Mouse (Mus musculus): ENCODE results near the gene Islr. TPM values are rescaled to one million over a fixed set of nuclear protein-coding genes. Genes with fewer than 3 reads are reported as not detected.

Islr gene
- total and polyA plus RNA-seq, 3 experiments: 0.22 TPM; not detected in 2

DNA sequence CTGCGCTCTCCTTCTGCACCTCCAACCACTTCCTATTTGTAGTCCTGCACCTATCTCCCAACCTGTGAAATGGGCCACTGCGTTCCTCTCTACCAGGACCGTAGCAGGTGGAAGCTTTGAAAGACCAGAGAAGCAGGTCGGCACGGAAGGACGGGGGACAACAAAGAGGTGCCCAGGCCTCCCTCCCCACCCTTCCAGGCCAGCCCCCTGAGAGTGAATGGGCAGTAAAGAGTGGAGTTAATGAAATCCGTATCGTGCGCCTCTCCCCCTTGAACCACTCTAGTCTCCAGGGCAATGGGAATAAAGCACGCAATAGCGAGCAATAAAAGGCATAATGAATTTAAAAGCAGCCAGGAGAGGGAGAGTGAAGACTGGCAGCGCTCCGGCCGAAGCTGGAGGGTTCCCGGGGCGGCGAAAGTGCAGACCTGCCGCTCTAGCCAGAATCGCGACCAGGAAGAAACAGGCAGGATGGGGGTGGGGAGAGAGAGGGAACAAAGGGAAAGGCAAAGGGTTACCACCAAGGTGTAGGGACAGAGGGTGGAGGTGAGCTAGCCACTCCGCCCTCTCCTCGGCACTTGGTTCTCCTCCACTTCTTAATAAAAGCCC, 90.7 kb downstream of the Islr start:
- ATAC-seq (ENCODE audit: extremely low read depth, insufficient number of reproducible peaks, low FRiP score, poor library complexity, severe bottlenecking): no peak
- H3K9me3 ChIP-seq (replicated peaks): no peaks in the 10 kb centered on the region
- peaks cover 49% of the 10 kb centered on the region for H3K27me3 ChIP-seq (ENCODE audit: insufficient read depth, low read length)
- TF ChIP-seq GATA1 (IDR thresholded peaks at IDR 0.05; ENCODE audit: borderline replicate concordance, low read length) (no peak), POLR2AphosphoS5 (IDR thresholded peaks at IDR 0.05; ENCODE audit: insufficient replicate concordance, low read depth, low read length) (no peak), TAL1 (conservative IDR thresholded peaks at IDR 0.05; ENCODE audit: low read depth, low read length) (no peak), CTCF (IDR thresholded peaks at IDR 0.05; ENCODE audit: low read depth, low read length) (no peak), GATA2 (IDR thresholded peaks at IDR 0.05; ENCODE audit: borderline replicate concordance, low read depth, low read length) (no peak)
- DNase-seq (ENCODE audit: low spot score): no peak
- no peaks in the 10 kb centered on the region for H3K36me3 ChIP-seq (replicated peaks)
- H3K4me3 ChIP-seq (ENCODE audit: low read depth, low read length): no peak overlapping the region
- H3K4me1 ChIP-seq (ENCODE audit: insufficient read depth, low read depth, low read length): no peaks in the 10 kb centered on the region

- no peaks in the 10 kb centered on the region for H3K9me3 ChIP-seq (replicated peaks)
- ATAC-seq (ENCODE audit: extremely low read depth, insufficient number of reproducible peaks, low FRiP score, poor library complexity, severe bottlenecking) (no peak), DNase-seq (ENCODE audit: low spot score) (no peak)
- no peaks in the 10 kb centered on the region for H3K36me3 ChIP-seq (replicated peaks)
- no peaks in the 10 kb centered on the region for H3K4me1 ChIP-seq (ENCODE audit: insufficient read depth, low read depth, low read length)
- H3K4me3 ChIP-seq (ENCODE audit: low read depth, low read length): no peak overlapping the region
- TF ChIP-seq GATA2 (IDR thresholded peaks at IDR 0.05; ENCODE audit: borderline replicate concordance, low read depth, low read length) (no peak), POLR2AphosphoS5 (IDR thresholded peaks at IDR 0.05; ENCODE audit: insufficient replicate concordance, low read depth, low read length) (no peak), CTCF (IDR thresholded peaks at IDR 0.05; ENCODE audit: low read depth, low read length) (no peak), GATA1 (IDR thresholded peaks at IDR 0.05; ENCODE audit: borderline replicate concordance, low read length) (no peak), TAL1 (conservative IDR thresholded peaks at IDR 0.05; ENCODE audit: low read depth, low read length) (no peak)
- peaks cover 49% of the 10 kb centered on the region for H3K27me3 ChIP-seq (ENCODE audit: insufficient read depth, low read length)
These were observed 91.2 kb downstream of the Islr start for GRCm38 (mm10) chr9:58112866-58113278.

DNA sequence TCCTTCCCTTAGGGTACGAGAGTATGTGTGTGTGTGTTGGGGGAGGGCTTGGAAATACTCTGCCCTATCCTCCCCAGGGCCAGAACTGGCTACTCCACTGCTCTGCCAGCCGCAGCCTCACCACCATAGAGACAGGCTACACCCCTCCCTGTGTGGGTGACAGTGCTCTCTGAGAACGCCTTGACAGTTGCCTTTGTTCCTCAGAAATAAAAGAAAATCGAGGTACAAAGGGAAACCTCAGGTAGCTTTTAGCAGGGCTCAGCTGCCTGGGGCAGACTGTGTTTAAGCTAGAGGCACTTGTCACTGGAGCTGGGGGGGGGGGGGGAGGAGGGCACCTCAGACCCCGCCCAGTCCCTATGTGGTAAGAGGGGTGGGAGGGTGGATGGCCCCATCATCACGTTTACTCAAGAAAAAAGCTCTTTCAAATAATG, 91.8 kb downstream of the Islr start:
- no peak overlapping the region for H3K4me3 ChIP-seq (ENCODE audit: low read depth, low read length)
- no peak for TF ChIP-seq CTCF (IDR thresholded peaks at IDR 0.05; ENCODE audit: low read depth, low read length)
- TF ChIP-seq GATA2 (IDR thresholded peaks at IDR 0.05; ENCODE audit: borderline replicate concordance, low read depth, low read length): no peak
- TF ChIP-seq TAL1 (conservative IDR thresholded peaks at IDR 0.05; ENCODE audit: low read depth, low read length): no peak
- TF ChIP-seq GATA1 (IDR thresholded peaks at IDR 0.05; ENCODE audit: borderline replicate concordance, low read length): no peak
- no peak for TF ChIP-seq POLR2AphosphoS5 (IDR thresholded peaks at IDR 0.05; ENCODE audit: insufficient replicate concordance, low read depth, low read length)
- DNase-seq (ENCODE audit: low spot score) (no peak), ATAC-seq (ENCODE audit: extremely low read depth, insufficient number of reproducible peaks, low FRiP score, poor library complexity, severe bottlenecking) (no peak)
- no peaks in the 10 kb centered on the region for H3K4me1 ChIP-seq (ENCODE audit: insufficient read depth, low read depth, low read length)
- H3K27me3 ChIP-seq (ENCODE audit: insufficient read depth, low read length): peaks cover 48% of the 10 kb centered on the region
- no peaks in the 10 kb centered on the region for H3K36me3 ChIP-seq (replicated peaks)
- no peaks in the 10 kb centered on the region for H3K9me3 ChIP-seq (replicated peaks)

- no peaks in the 10 kb centered on the region for H3K4me1 ChIP-seq (ENCODE audit: insufficient read depth, low read depth, low read length)
- H3K4me3 ChIP-seq (ENCODE audit: low read depth, low read length): no peak overlapping the region
- DNase-seq (ENCODE audit: low spot score) (no peak), ATAC-seq (ENCODE audit: extremely low read depth, insufficient number of reproducible peaks, low FRiP score, poor library complexity, severe bottlenecking) (no peak)
- TF ChIP-seq GATA2 (IDR thresholded peaks at IDR 0.05; ENCODE audit: borderline replicate concordance, low read depth, low read length) (no peak), CTCF (IDR thresholded peaks at IDR 0.05; ENCODE audit: low read depth, low read length) (no peak), GATA1 (IDR thresholded peaks at IDR 0.05; ENCODE audit: borderline replicate concordance, low read length) (no peak), TAL1 (conservative IDR thresholded peaks at IDR 0.05; ENCODE audit: low read depth, low read length) (no peak), POLR2AphosphoS5 (IDR thresholded peaks at IDR 0.05; ENCODE audit: insufficient replicate concordance, low read depth, low read length) (no peak)
- H3K36me3 ChIP-seq (replicated peaks): no peaks in the 10 kb centered on the region
- peaks cover 42% of the 10 kb centered on the region for H3K27me3 ChIP-seq (ENCODE audit: insufficient read depth, low read length)
- H3K9me3 ChIP-seq (replicated peaks): no peaks in the 10 kb centered on the region
These were observed 92.7 kb downstream of the Islr start for GRCm38 (mm10) chr9:58111431-58111830.

DNA sequence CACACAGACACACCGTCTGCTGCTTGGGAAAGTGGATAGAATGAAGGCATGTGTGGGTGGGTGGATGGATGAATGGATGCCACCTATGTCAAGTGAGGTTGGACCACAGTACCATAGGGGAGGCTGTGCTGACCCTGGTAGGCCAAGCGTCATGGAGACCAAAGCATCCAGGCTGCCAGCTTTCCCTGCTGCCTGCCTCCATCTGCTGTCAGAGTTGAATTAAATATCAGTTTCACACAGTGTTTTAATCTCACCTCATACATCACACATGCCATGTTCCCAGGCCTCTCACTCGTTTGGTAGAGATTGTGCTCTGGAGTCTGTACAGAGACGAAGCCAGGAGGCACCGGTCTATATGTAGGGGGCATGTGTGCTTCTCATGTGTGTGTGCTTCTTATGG, 93.3 kb downstream of the Islr start:
- Histone ChIP-seq H3K4me1 (ENCODE audit: insufficient read depth, low read depth, low read length) (no peaks in the 10 kb centered on the region), H3K9me3 (replicated peaks) (no peaks in the 10 kb centered on the region), H3K27me3 (ENCODE audit: insufficient read depth, low read length) (peaks cover 40% of the 10 kb centered on the region), H3K36me3 (replicated peaks) (no peaks in the 10 kb centered on the region), H3K4me3 (ENCODE audit: low read depth, low read length) (no peak overlapping the region)
- TF ChIP-seq CTCF (IDR thresholded peaks at IDR 0.05; ENCODE audit: low read depth, low read length) (no peak), GATA1 (IDR thresholded peaks at IDR 0.05; ENCODE audit: borderline replicate concordance, low read length) (no peak), GATA2 (IDR thresholded peaks at IDR 0.05; ENCODE audit: borderline replicate concordance, low read depth, low read length) (no peak), POLR2AphosphoS5 (IDR thresholded peaks at IDR 0.05; ENCODE audit: insufficient replicate concordance, low read depth, low read length) (no peak), TAL1 (conservative IDR thresholded peaks at IDR 0.05; ENCODE audit: low read depth, low read length) (no peak)
- ATAC-seq (ENCODE audit: extremely low read depth, insufficient number of reproducible peaks, low FRiP score, poor library complexity, severe bottlenecking) (no peak), DNase-seq (ENCODE audit: low spot score) (no peak)

DNA sequence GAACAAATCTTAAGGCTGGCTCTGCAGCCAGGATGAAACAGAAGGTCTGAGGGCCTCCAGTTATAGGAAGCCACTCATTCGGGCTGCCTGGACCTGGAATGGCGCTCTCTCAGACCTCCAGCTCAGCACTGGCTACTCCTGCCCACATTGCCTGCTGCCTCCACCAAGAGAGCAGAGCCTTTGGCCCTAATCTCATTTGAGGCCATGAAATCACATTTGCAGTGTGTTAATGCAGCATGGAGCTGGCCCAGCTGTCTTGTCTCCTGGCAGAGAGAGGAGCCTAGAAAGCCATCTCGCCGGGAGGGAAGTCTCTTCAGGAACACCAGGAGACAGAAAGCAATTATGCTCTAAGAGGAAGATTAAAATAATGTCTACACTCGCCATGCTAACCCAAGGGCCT, 96.6 kb downstream of the Islr start:
- Histone ChIP-seq H3K4me1 (ENCODE audit: insufficient read depth, low read depth, low read length) (no peaks in the 10 kb centered on the region), H3K9me3 (replicated peaks) (no peaks in the 10 kb centered on the region), H3K36me3 (replicated peaks) (no peaks in the 10 kb centered on the region), H3K4me3 (ENCODE audit: low read depth, low read length) (no peak overlapping the region), H3K27me3 (ENCODE audit: insufficient read depth, low read length) (peaks cover 28% of the 10 kb centered on the region)
- TF ChIP-seq TAL1 (conservative IDR thresholded peaks at IDR 0.05; ENCODE audit: low read depth, low read length) (no peak), GATA2 (IDR thresholded peaks at IDR 0.05; ENCODE audit: borderline replicate concordance, low read depth, low read length) (no peak), POLR2AphosphoS5 (IDR thresholded peaks at IDR 0.05; ENCODE audit: insufficient replicate concordance, low read depth, low read length) (no peak), GATA1 (IDR thresholded peaks at IDR 0.05; ENCODE audit: borderline replicate concordance, low read length) (no peak), CTCF (IDR thresholded peaks at IDR 0.05; ENCODE audit: low read depth, low read length) (no peak)
- DNase-seq (ENCODE audit: low spot score): no peak
- no peak for ATAC-seq (ENCODE audit: extremely low read depth, insufficient number of reproducible peaks, low FRiP score, poor library complexity, severe bottlenecking)

Other genes with a start within 250 kb of the Islr start
- gene Cyp11a1, start 197.9 kb downstream of the Islr start, total RNA-seq (2014; fragmentation: Nextera tagmentation): 0.68 and 1.7 TPM in 2 replicates
- 16.7 and 18.2 TPM in 2 replicates for gene Cyp11a1, start 197.9 kb downstream of the Islr start, total RNA-seq (2017)
- gene Cyp11a1, start 197.9 kb downstream of the Islr start, polyA plus RNA-seq (2012): 0.12 and 0.20 TPM in 2 replicates
- gene Stra6, start 140.5 kb downstream of the Islr start, total RNA-seq (2014; fragmentation: Nextera tagmentation): not detected in 2 replicates
- gene Stra6, start 140.5 kb downstream of the Islr start, total RNA-seq (2017): 0.11 TPM in 1 of 2 replicates, not detected in the other
- gene Stra6, start 140.5 kb downstream of the Islr start, polyA plus RNA-seq (2012): not detected in 2 replicates
- not detected in 2 replicates for gene Ccdc33, start 85.5 kb downstream of the Islr start, total RNA-seq (2014; fragmentation: Nextera tagmentation)
- gene Ccdc33, start 85.5 kb downstream of the Islr start, total RNA-seq (2017): 0.05 and 0.23 TPM in 2 replicates
- gene Ccdc33, start 85.5 kb downstream of the Islr start, polyA plus RNA-seq (2012): not detected in 2 replicates
- not detected in 2 replicates for gene Islr2, start within 50 bp of the Islr start, total RNA-seq (2014; fragmentation: Nextera tagmentation)
- gene Islr2, start within 50 bp of the Islr start, total RNA-seq (2017): 0.11 TPM in 1 of 2 replicates, not detected in the other
- 0.03 and 0.04 TPM in 2 replicates for gene Islr2, start within 50 bp of the Islr start, polyA plus RNA-seq (2012)
- 101 and 108 TPM in 2 replicates for gene Pml, start 45.5 kb upstream of the Islr start, total RNA-seq (2014; fragmentation: Nextera tagmentation)
- gene Pml, start 45.5 kb upstream of the Islr start, total RNA-seq (2017): 19.0 and 22.3 TPM in 2 replicates
- gene Pml, start 45.5 kb upstream of the Islr start, polyA plus RNA-seq (2012): 163 and 217 TPM in 2 replicates
- 7.4 and 8.6 TPM in 2 replicates for gene Stoml1, start 48.9 kb upstream of the Islr start, total RNA-seq (2014; fragmentation: Nextera tagmentation)
- 6.9 and 8.8 TPM in 2 replicates for gene Stoml1, start 48.9 kb upstream of the Islr start, total RNA-seq (2017)
- gene Stoml1, start 48.9 kb upstream of the Islr start, polyA plus RNA-seq (2012): 6.0 and 6.4 TPM in 2 replicates
- not detected in 2 replicates for gene Loxl1, start 108.9 kb upstream of the Islr start, total RNA-seq (2014; fragmentation: Nextera tagmentation)
- gene Loxl1, start 108.9 kb upstream of the Islr start, total RNA-seq (2017): not detected in 2 replicates
- gene Loxl1, start 108.9 kb upstream of the Islr start, polyA plus RNA-seq (2012): not detected in 2 replicates
- gene Tbc1d21, start 166.1 kb upstream of the Islr start, total RNA-seq (2014; fragmentation: Nextera tagmentation): not detected in 2 replicates
- gene Tbc1d21, start 166.1 kb upstream of the Islr start, total RNA-seq (2017): not detected in 2 replicates
- gene Tbc1d21, start 166.1 kb upstream of the Islr start, polyA plus RNA-seq (2012): not detected in 2 replicates